Mouse (Mus musculus) MEL (cell line): Measurements from ENCODE around the gene Trpv4. TPM values are rescaled to one million over a fixed set of nuclear protein-coding genes. Genes with fewer than 3 reads are reported as not detected.

Experiments used
- DNase-seq: peaks from one replicate; pipeline ENCODE4 v3.0.0; 2011; ENCODE audit warnings: low read depth, low spot score
- H3K27ac ChIP-seq: 2 replicates; pipeline ENCODE4 v1.5.1; 2012; ENCODE audit warnings: low read depth, mild to moderate bottlenecking, control low read depth, low read length, moderate library complexity; ENCODE audit not compliant: control insufficient read depth
- H3K27me3 ChIP-seq, 2 experiments: fragments of 150-350 bp in 1 of 2; sonication (generic) in 1 of 2; 2 replicates each; pipeline ENCODE4 v1.6.1; 2012; ENCODE audit warnings: low read length in 2 of 2, mild to moderate bottlenecking in 2 of 2, improper control_type of control experiment in 1 of 2, moderate library complexity in 1 of 2; ENCODE audit not compliant: insufficient read depth in 2 of 2, control insufficient read depth in 1 of 2
- H3K36me3 ChIP-seq, 2 experiments: 2 replicates each; pipeline ENCODE4 v1.6.1; 2012 to 2014; ENCODE audit warnings: low read length in 2 of 2, improper control_type of control experiment in 1 of 2, inconsistent platforms in 1 of 2, mild to moderate bottlenecking in 1 of 2; ENCODE audit not compliant: insufficient read depth in 2 of 2, control insufficient read depth in 1 of 2
- H3K4me1 ChIP-seq, 2 experiments: fragments of 150-350 bp in 1 of 2; sonication (generic) in 1 of 2; 2 replicates each; pipeline ENCODE4 v1.6.1; 2012; ENCODE audit warnings: low read length in 2 of 2, improper control_type of control experiment in 1 of 2, mild to moderate bottlenecking in 1 of 2; ENCODE audit not compliant: insufficient read depth in 2 of 2, control insufficient read depth in 1 of 2
- H3K4me3 ChIP-seq, 2 experiments: fragments of 150-350 bp in 1 of 2; sonication (generic) in 1 of 2; 2 replicates each; pipeline ENCODE4 v1.5.1; 2012; ENCODE audit warnings: low read depth in 2 of 2, low read length in 2 of 2, mild to moderate bottlenecking in 2 of 2, moderate library complexity in 2 of 2, control low read depth in 1 of 2, improper control_type of control experiment in 1 of 2; ENCODE audit not compliant: control insufficient read depth in 1 of 2, insufficient read depth in 1 of 2
- H3K79me2 ChIP-seq: 2 replicates; pipeline ENCODE4 v1.6.1; 2012; ENCODE audit warnings: mild to moderate bottlenecking, low read length, moderate library complexity; ENCODE audit not compliant: control insufficient read depth, poor library complexity, insufficient read depth
- H3K9ac ChIP-seq: 2 replicates; pipeline ENCODE4 v1.6.1; 2012; ENCODE audit warnings: low read depth, mild to moderate bottlenecking, control low read depth, low read length, moderate library complexity; ENCODE audit not compliant: control insufficient read depth, poor library complexity, severe bottlenecking
- H3K9me3 ChIP-seq: fragments of 150-350 bp; sonication (generic); replicated peaks from 2 replicates; pipeline ENCODE4 v1.6.1; 2012; ENCODE audit warnings: mild to moderate bottlenecking, low read length, improper control_type of control experiment, moderate library complexity; ENCODE audit not compliant: insufficient read depth
- BHLHE40 ChIP-seq: IDR thresholded peaks from 2 replicates; pipeline ENCODE4 v1.6.1; 2012; ENCODE audit warnings: low read depth, mild to moderate bottlenecking, inconsistent platforms, low read length, improper control_type of control experiment, borderline replicate concordance
- CHD1 ChIP-seq: IDR thresholded peaks from 2 replicates; pipeline ENCODE4 v1.6.1; 2012; ENCODE audit warnings: low read depth, mild to moderate bottlenecking, inconsistent platforms, low read length, improper control_type of control experiment
- CHD2 ChIP-seq: IDR thresholded peaks from 2 replicates; pipeline ENCODE4 v1.6.1; 2011; ENCODE audit warnings: low read length, improper control_type of control experiment
- CTCF ChIP-seq, 3 experiments: IDR thresholded peaks in 2 of 3; conservative IDR thresholded peaks in 1 of 3; 2 replicates each; pipeline ENCODE4 v1.5.1; 2011 to 2012; ENCODE audit warnings: low read length in 3 of 3, low read depth in 2 of 3, mild to moderate bottlenecking in 2 of 3, improper control_type of control experiment in 1 of 3, inconsistent platforms in 1 of 3, mixed read lengths in 1 of 3, moderate library complexity in 1 of 3; ENCODE audit not compliant: control insufficient read depth in 1 of 3, insufficient read depth in 1 of 3, poor library complexity in 1 of 3, severe bottlenecking in 1 of 3
- E2F4 ChIP-seq: IDR thresholded peaks from 2 replicates; pipeline ENCODE4 v1.6.1; 2011; ENCODE audit warnings: low read depth, low read length, improper control_type of control experiment, borderline replicate concordance
- ELF1 ChIP-seq: IDR thresholded peaks from 2 replicates; pipeline ENCODE4 v1.6.1; 2014; ENCODE audit warnings: low read depth, mild to moderate bottlenecking, inconsistent platforms, low read length, improper control_type of control experiment, moderate library complexity
- EP300 ChIP-seq, 2 experiments: IDR thresholded peaks; 2 replicates each; pipeline ENCODE4 v1.6.1; 2011; ENCODE audit warnings: improper control_type of control experiment in 2 of 2, low read length in 2 of 2, low read depth in 1 of 2, mild to moderate bottlenecking in 1 of 2
- ETS1 ChIP-seq: IDR thresholded peaks from 2 replicates; pipeline ENCODE4 v1.6.1; 2012; ENCODE audit warnings: low read depth, mild to moderate bottlenecking, inconsistent platforms, low read length, improper control_type of control experiment, moderate library complexity
- GABPA ChIP-seq: IDR thresholded peaks from 2 replicates; pipeline ENCODE4 v1.6.1; 2012; ENCODE audit warnings: low read depth, mild to moderate bottlenecking, inconsistent platforms, low read length, improper control_type of control experiment, moderate library complexity
- GATA1 ChIP-seq: IDR thresholded peaks from 2 replicates; pipeline ENCODE4 v1.6.1; 2011; ENCODE audit warnings: low read depth, low read length, improper control_type of control experiment
- HCFC1 ChIP-seq: IDR thresholded peaks from 2 replicates; pipeline ENCODE4 v1.6.1; 2012; ENCODE audit warnings: low read depth, mild to moderate bottlenecking, inconsistent platforms, low read length, improper control_type of control experiment, moderate library complexity
- JUND ChIP-seq: IDR thresholded peaks from 2 replicates; pipeline ENCODE4 v1.6.1; 2011; ENCODE audit warnings: low read depth, mild to moderate bottlenecking, improper control_type of control experiment, low read length
- KAT2A ChIP-seq: conservative IDR thresholded peaks from 2 replicates; pipeline ENCODE4 v1.6.1; 2012; ENCODE audit warnings: low read depth, low read length, improper control_type of control experiment, inconsistent platforms
- MAFK ChIP-seq: IDR thresholded peaks from 2 replicates; pipeline ENCODE4 v1.6.1; 2011; ENCODE audit warnings: low read depth, mild to moderate bottlenecking, low read length, improper control_type of control experiment, borderline replicate concordance
- MAX ChIP-seq: IDR thresholded peaks from 2 replicates; pipeline ENCODE4 v1.6.1; 2011; ENCODE audit warnings: low read length, improper control_type of control experiment
- MAZ ChIP-seq: IDR thresholded peaks from 2 replicates; pipeline ENCODE4 v1.6.1; 2012; ENCODE audit warnings: low read depth, mild to moderate bottlenecking, inconsistent platforms, low read length, improper control_type of control experiment
- MEF2A ChIP-seq: IDR thresholded peaks from 2 replicates; pipeline ENCODE4 v1.6.1; 2014; ENCODE audit warnings: low read depth, mild to moderate bottlenecking, inconsistent platforms, low read length, improper control_type of control experiment; ENCODE audit not compliant: poor library complexity, insufficient replicate concordance, severe bottlenecking; ENCODE audit errors: extremely low read depth
- MXI1 ChIP-seq: IDR thresholded peaks from 2 replicates; pipeline ENCODE4 v1.6.1; 2011; ENCODE audit warnings: mild to moderate bottlenecking, low read depth, low read length, improper control_type of control experiment
- NELFE ChIP-seq: IDR thresholded peaks from 2 replicates; pipeline ENCODE4 v1.6.1; 2011; ENCODE audit warnings: low read depth, low read length, improper control_type of control experiment
- NRF1 ChIP-seq: IDR thresholded peaks from 2 replicates; pipeline ENCODE4 v1.6.1; 2014; ENCODE audit warnings: low read depth, mild to moderate bottlenecking, inconsistent platforms, low read length, improper control_type of control experiment, moderate library complexity; ENCODE audit not compliant: poor library complexity, insufficient read depth, severe bottlenecking
- POLR2A ChIP-seq, 2 experiments: IDR thresholded peaks; 2 replicates each; pipeline ENCODE4 v1.6.1; 2011 to 2012; ENCODE audit warnings: low read length in 2 of 2, mild to moderate bottlenecking in 2 of 2, control low read depth in 1 of 2, improper control_type of control experiment in 1 of 2, low read depth in 1 of 2, moderate library complexity in 1 of 2; ENCODE audit not compliant: control insufficient read depth in 1 of 2, insufficient read depth in 1 of 2, poor library complexity in 1 of 2
- POLR2AphosphoS2 ChIP-seq: IDR thresholded peaks from 2 replicates; pipeline ENCODE4 v1.6.1; 2011; ENCODE audit warnings: low read length, improper control_type of control experiment
- POLR2AphosphoS5 ChIP-seq: IDR thresholded peaks from 2 replicates; pipeline ENCODE4 v1.6.1; 2012; ENCODE audit warnings: low read depth, borderline replicate concordance, mild to moderate bottlenecking, inconsistent platforms, low read length, moderate library complexity, mixed read lengths
- RAD21 ChIP-seq: IDR thresholded peaks from 2 replicates; pipeline ENCODE4 v1.6.1; 2011; ENCODE audit warnings: mild to moderate bottlenecking, low read depth, low read length, improper control_type of control experiment
- RCOR1 ChIP-seq: IDR thresholded peaks from 2 replicates; pipeline ENCODE4 v1.6.1; 2012; ENCODE audit warnings: low read depth, mild to moderate bottlenecking, inconsistent platforms, low read length, improper control_type of control experiment
- SMC3 ChIP-seq: IDR thresholded peaks from 2 replicates; pipeline ENCODE4 v1.6.1; 2011; ENCODE audit warnings: low read depth, low read length, improper control_type of control experiment
- TBP ChIP-seq: IDR thresholded peaks from 2 replicates; pipeline ENCODE4 v1.8.0; 2011; ENCODE audit warnings: low read depth, low read length, improper control_type of control experiment
- UBTF ChIP-seq: IDR thresholded peaks from 2 replicates; pipeline ENCODE4 v1.6.1; 2012; ENCODE audit warnings: low read depth, mild to moderate bottlenecking, inconsistent platforms, low read length, improper control_type of control experiment, moderate library complexity, borderline replicate concordance; ENCODE audit not compliant: insufficient read depth
- USF1 ChIP-seq: IDR thresholded peaks from 2 replicates; pipeline ENCODE4 v1.6.1; 2014; ENCODE audit warnings: low read depth, mild to moderate bottlenecking, inconsistent platforms, low read length, improper control_type of control experiment, moderate library complexity
- USF2 ChIP-seq, 2 experiments: IDR thresholded peaks; 2 replicates each; pipeline ENCODE4 v1.6.1; 2011 to 2012; ENCODE audit warnings: improper control_type of control experiment in 2 of 2, low read length in 2 of 2, borderline replicate concordance in 1 of 2, inconsistent platforms in 1 of 2, low read depth in 1 of 2, mild to moderate bottlenecking in 1 of 2; ENCODE audit not compliant: insufficient read depth in 1 of 2
- ZC3H11A ChIP-seq: IDR thresholded peaks from 2 replicates; pipeline ENCODE4 v1.6.1; 2012; ENCODE audit warnings: low read depth, mild to moderate bottlenecking, inconsistent platforms, low read length, improper control_type of control experiment
- ZMIZ1 ChIP-seq: IDR thresholded peaks from 2 replicates; pipeline ENCODE4 v1.6.1; 2012; ENCODE audit warnings: low read depth, mild to moderate bottlenecking, inconsistent platforms, low read length, improper control_type of control experiment, moderate library complexity
- ZNF384 ChIP-seq: IDR thresholded peaks from 2 replicates; pipeline ENCODE4 v1.6.1; 2012; ENCODE audit warnings: low read depth, mild to moderate bottlenecking, inconsistent platforms, low read length, improper control_type of control experiment
- polyA plus RNA-seq, 2 experiments: library from polyadenylated mRNA; stranded (reverse) in 1 of 2; unstranded in 1 of 2; fragments of >175 nt in 1 of 2; fragments of >200 nt in 1 of 2; gene quantifications; 2 replicates each; pipeline versions ENCODE4 v1.2.1 to v1.2.4; 2012; ENCODE audit warnings: low replicate concordance in 2 of 2, low read depth in 1 of 2; ENCODE audit not compliant: insufficient read length in 2 of 2, insufficient read depth in 1 of 2, missing spikeins in 1 of 2
- total RNA-seq: library from RNA; depleted of rRNA; stranded (reverse); fragments of 300-350 nt; gene quantifications from 2 replicates; pipeline ENCODE4 v1.2.3, GENCODE M21; 2012

Gene Trpv4
- total and polyA plus RNA-seq, 3 experiments = 0.29 TPM; not detected in 2

GRCm38 (mm10) chr5:114608516-114608915 is 49.7 kb downstream of the Trpv4 start:
- no peaks in the 10 kb centered on the region for H3K36me3 ChIP-seq
- no peak overlapping the region for H3K9ac ChIP-seq
- H3K4me3 ChIP-seq = no peak overlapping the region
- H3K9me3 ChIP-seq = no peaks in the 10 kb centered on the region
- no peak for TF ChIP-seq MAFK
- TF ChIP-seq NELFE = no peak
- no peak for TF ChIP-seq MXI1
- no peak for TF ChIP-seq POLR2AphosphoS2
- TF ChIP-seq KAT2A = no peak
- no peak for TF ChIP-seq CHD1
- no peak for TF ChIP-seq POLR2AphosphoS5
- no peak for TF ChIP-seq POLR2A (IDR thresholded peaks at IDR 0.05; ENCODE audit: control insufficient read depth in 1 of 2, insufficient read depth in 1 of 2, low read depth in 1 of 2, low read length in 2 of 2, poor library complexity in 1 of 2)
- no peak for TF ChIP-seq E2F4
- no peak for TF ChIP-seq USF1
- no peak for TF ChIP-seq UBTF
- TF ChIP-seq ETS1 = no peak
- no peak for TF ChIP-seq MAX
- TF ChIP-seq HCFC1 = no peak
- peak; percentile 49 for TF ChIP-seq RAD21
- TF ChIP-seq ZC3H11A = 0 out of 2 replicates have a peak, but pooled peaks have one; percentile 34
- no peak for TF ChIP-seq ZMIZ1
- TF ChIP-seq SMC3 = peak; percentile 73
- TF ChIP-seq GABPA = no peak
- no peak for TF ChIP-seq MAZ
- no peak for TF ChIP-seq ZNF384
- no peak for TF ChIP-seq NRF1
- TF ChIP-seq USF2 (IDR thresholded peaks at IDR 0.05; ENCODE audit: borderline replicate concordance in 1 of 2, insufficient read depth in 1 of 2, low read depth in 1 of 2, low read length in 2 of 2) = no peak
- no peak for TF ChIP-seq ELF1
- TF ChIP-seq TBP = no peak
- no peak for TF ChIP-seq BHLHE40
- TF ChIP-seq JUND = no peak
- TF ChIP-seq EP300 (IDR thresholded peaks at IDR 0.05; ENCODE audit: low read depth in 1 of 2, low read length in 2 of 2) = no peak
- no peak for TF ChIP-seq RCOR1
- no peak for TF ChIP-seq GATA1
- no peak for TF ChIP-seq MEF2A
- TF ChIP-seq CHD2 = no peak
- TF ChIP-seq CTCF (IDR thresholded peaks at IDR 0.05 in 2 of 3, conservative IDR thresholded peaks at IDR 0.05 in 1 of 3; ENCODE audit: control insufficient read depth in 1 of 3, insufficient read depth in 1 of 3, low read depth in 2 of 3, low read length in 3 of 3, poor library complexity in 1 of 3, severe bottlenecking in 1 of 3) = peak; percentile 83 to 99 (median 96)
- H3K4me1 ChIP-seq = no peaks in the 10 kb centered on the region
- no peaks in the 10 kb centered on the region for H3K79me2 ChIP-seq
- no peaks in the 10 kb centered on the region for H3K27me3 ChIP-seq
- peak; percentile 60 for DNase-seq
- no peak overlapping the region for H3K27ac ChIP-seq
